Mouse (Mus musculus) layer of hippocampus, adult 11-12 months (tissue): ENCODE measurements around the gene Mrs2.
"Not testable (repeated sequence)": the region's sequence is repeated elsewhere in the genome, so short reads cannot be mapped to it uniquely, and the experiment has no call there.

Experiments used
- DNase-seq: peaks from one replicate; pipeline ENCODE4 v3.0.0; 2022; ENCODE audit warnings: low spot score

The Mrs2 gene

DNA sequence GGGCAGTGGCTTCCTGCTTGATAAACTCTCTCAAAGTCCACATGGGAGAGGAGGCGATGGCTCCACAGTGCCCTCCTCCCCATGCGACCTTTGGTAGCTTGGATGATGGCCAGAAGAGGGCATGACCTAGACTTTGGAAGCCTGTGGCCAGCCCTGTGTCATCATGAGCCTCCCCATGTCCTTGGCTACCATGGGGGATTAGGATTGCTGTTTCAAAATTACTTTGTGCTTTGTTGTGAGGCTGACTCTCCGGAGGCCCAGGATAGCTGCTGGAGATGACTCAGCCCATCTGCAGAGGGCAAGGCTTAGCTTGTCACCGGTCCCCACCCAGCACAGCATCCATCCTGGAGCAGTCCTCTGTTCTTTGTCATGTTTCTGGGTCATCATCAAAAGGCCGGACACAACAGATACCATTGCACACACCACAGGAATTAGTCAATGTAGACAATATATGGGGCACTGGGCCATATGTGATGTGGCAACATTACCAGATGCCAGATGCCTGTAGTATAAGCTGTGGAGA lies 42.3 kb downstream of the Mrs2 start:
- no peak for DNase-seq

DNA sequence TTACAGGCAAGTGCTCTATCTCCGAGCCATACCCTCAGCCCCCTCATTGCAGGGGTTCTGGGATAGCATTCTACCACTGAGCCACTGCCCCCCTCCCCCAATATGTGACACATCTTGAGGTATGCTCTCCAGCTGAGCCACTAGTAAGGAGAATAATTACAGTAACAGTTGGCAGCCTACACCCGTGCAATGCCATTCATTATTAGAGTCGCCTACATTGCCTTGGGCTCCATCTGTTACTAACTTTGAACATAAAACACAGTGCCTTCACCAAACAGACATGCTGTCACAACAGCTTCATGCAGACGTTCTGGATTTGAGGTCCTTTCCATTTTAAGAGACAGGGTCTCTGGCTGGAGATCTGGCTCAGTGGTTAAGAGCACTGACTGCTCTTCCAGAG lies 43.8 kb downstream of the Mrs2 start:
- DNase-seq, result peak; percentile 57

DNA sequence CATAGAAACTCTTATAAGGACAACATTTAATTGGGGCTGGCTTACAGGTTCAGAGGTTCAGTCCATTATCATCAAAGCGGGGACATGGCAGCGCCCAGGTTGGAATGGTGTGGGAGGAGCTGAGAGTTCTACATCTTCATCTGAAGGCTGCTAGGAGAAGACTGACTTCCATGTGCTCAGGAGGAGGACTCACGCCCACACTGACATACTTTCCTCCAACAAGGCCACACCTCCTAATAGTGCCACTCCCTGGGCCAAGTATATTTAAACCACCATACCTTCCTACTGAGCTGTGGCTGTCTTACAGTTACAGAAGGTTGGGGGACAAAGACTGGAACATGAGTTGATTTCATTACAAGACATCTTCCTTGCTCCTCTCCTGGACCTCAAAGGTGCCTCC lies 48.4 kb downstream of the Mrs2 start:
- not testable (repeated sequence) for DNase-seq

DNA sequence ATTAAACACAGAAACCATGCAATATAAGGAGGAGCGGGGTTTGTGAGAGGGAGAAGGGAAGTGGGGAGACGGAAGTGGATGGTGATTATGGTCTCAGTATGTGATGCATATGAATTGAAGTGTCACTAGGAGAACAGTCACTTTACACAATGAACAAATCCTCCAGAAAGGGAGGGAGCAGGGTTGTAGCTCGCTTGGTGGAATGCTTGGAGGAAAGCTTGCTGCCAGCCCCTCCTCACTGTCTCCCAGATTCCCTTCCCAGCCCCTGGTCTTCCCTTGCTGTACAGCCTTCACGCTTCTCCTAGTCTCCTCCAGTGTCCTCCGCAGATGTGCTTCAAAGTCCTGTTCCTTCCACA lies 54.4 kb downstream of the Mrs2 start:
- DNase-seq, result no peak

DNA sequence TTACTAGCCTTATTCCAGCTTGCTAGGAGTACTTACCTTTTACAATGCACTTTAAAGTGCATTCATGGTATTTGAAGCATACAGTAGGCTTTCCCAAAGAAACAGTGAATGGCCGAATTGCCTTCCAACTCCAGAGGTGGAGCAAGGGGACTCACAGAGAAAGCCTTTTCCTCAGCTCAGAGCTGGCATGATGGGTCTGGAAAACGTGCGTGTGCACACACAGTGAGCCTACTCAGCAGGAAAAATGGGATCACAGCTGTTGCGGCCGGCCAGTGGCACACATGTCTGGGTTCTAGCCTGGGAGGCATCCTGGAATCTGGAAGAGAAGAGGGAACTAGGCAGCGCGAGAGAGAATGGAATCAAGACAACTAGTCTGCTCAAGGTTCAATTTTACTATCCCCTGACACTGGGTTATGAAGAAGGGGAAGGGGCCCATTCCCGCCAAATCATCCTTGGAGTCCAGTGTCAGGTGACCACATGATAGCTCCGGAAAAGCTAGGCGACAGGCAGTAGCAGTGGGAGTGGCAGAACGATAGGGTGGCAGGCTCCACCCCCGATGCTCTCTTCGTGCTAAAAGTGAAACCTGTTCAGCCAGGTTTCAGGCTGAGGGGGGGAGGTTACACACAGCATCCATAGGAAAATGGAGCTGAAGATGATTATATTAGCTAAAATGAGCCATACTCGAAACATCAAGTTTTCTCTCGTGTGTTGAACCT lies 54.9 kb downstream of the Mrs2 start:
- DNase-seq, result no peak

DNA sequence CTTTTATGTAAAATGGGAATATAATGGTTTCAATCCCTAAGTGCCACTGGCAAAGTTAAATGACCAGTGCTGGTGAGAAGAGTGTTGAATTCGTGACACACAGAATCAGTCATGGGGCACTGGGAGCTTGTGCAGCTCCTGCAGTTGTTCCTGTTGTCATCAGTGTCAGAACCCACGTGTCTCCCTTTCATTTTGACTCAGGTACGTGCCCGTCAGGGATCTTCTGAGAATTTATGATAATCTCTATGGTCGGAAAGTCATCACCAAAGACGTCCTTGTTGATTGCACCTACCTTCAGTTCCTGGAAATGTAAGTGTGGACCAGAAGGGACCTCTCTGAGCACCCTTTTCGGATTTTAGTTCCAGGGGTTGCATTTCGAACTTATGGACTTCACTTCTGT lies 58.1 kb downstream of the Mrs2 start:
- no peak for DNase-seq

DNA sequence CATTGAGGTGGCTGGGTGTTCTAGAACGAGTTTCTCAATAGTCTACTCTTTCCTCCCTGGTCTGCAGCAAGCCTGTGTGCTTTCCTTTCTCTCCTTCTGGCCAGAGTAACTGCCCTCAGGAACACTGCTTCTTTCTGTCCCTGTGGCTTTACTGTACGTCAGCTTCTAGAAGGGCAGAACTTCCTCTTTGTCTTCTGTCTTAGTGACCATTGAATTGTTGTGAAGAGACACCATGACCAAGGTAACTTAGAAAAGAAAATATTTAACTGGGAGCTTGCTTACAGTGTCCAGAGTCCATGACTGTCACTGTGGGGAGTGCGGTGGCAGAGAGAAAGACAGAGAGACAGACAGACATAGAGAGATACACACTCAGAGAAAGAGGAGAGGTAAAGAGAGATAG lies 60.1 kb downstream of the Mrs2 start:
- DNase-seq, result no peak

DNA sequence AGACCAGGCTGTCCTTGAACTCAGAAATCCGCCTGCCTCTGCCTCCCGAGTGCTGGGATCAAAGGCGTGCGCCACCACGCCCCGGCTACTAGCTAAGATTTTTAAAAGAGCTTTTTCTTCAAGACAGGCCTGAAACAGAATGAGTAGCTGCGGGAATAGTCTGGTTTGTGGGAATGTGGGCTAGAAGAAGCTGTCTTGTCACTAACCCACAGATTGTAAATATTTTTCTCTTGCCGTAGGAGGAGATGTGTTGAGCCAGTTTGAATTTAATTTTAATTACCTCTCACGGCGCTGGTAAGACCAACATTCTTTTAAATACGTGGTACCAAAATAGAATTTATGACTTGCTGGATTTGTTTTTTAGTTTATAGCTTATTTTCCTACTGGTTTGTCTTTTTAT lies 61.5 kb downstream of the Mrs2 start:
- DNase-seq, result no peak

DNA sequence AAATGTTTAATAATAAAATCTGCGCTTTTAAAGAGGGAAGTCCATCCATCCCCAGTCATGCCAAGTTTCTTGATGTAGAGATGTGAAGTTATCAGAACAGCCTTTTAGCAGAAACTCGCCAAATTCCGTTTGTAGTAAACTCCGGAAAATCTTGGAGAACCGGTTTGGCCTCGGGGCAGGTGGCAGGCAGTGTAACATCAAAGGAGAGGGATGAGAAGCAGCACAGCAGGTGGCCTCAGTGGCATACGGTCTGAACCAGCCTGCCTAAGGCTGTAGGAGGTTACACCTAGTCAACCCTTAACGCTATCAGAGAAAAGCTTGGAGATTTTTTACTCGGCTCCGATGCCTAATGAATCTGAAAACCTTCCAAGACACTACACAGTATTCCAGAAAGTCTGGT lies 64.7 kb downstream of the Mrs2 start:
- no peak for DNase-seq

DNA sequence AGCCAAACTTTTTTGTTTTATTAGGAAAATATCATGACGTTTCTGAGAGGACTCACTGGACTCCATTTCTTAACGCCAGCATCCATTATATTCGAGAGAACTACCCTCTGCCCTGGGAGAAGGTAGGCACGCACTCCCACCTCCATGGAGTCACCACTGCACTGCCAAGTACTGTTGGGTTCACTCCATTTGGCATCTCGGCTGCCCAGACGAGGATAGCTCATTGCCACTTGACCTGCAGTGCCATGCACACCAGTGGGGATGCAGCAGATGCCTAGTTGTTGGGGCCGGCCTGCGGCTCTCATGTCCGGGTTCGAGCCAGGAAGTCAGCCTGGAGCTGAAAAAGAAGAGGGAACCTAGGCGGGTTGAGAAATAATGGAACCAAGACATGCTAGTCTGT lies 65.1 kb downstream of the Mrs2 start:
- no peak for DNase-seq

DNA sequence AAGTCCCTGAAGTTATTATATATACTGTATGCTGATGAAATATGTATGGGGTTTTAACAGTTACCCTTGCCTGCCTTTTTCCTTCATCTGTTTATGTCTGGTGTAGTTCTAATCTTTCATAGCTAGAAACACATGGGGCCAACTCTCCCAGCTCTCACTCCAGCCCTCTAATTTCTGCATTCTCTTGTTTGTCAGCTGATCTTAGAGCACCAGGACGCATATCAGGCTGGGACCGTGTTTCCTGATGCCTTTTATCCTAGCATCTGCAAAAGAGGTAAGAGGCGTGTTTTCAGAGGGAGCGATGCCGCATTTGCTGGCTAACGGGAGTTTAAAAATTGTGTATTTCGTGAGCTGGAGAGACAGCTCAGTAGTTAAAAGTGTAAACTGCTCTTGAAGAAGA lies 67.5 kb downstream of the Mrs2 start:
- DNase-seq, result no peak

DNA sequence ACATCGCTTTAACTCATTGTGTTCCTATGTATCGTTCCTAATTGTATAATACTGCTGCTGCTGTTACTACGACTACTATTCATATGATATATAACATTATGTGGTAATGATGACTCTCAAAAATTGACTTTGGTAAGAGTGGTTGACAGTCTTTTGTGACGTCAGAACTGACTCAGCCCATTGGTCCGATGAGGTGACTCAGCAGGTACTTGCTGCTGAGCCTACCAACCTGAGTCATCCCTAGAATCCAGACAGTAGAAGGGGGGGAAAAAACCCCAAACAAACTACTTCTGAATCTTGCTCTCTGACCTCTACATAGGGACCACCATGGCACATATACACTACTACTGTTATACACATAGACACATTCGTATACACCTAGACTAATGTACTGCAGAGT lies 71.3 kb downstream of the Mrs2 start:
- no peak for DNase-seq

DNA sequence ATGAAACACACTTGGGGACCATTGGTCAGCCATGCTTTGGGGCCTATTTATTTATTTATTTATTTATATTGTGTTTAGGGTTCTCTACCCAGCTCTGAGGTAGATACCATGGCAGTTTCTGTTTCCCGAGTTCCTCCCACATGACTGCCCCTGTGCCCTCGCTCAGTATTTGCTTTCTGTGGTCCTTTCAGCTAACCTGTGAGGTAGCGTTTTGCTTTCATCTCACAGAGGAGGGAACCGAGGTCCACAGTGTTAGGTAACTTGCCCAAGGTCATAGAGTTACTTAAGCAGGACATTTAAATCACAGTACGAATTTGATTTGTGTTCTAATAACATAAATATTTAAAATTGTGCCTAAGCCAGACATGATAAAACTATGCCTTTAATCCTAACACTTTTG lies 73.0 kb downstream of the Mrs2 start:
- DNase-seq, result no peak

DNA sequence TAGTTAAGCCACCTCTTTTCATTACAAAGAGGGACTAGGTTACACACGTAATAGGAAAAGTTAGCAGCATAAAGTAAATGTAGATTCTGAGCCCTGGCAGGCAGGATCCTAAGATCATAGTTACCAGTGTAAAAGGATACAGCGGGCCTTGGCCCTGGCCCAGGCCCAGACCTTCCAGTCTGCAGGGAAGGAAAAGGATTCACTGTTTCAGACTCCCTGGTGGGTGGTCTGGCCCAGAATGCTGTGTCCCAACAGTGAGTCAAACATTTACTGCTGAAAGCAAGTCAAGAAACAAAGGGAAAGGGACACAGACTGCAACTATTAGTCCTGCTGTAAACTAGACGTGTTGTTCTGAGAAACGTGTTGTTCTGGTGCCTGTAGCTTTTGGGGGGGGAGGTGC lies 74.6 kb downstream of the Mrs2 start:
- peak; percentile 23 for DNase-seq

DNA sequence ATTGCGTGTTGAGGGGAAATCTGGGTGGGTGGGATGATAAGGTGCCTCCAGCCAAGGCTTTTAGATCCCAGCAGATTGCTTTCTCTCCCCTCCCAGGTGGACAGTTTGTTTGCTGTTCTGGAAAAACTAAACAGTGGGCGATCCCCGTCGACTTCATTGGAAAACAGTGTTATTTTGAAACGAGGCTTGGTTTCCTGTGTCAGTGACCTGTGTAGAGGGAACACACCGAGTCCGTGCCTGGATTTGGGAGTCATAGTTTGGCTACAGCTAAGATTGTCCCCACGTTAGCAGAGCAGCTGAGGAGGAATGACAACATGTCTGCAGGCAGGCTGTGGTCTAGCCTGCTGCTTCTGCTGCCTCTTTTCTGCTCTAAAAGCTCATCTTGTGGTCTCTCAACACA lies 76.9 kb downstream of the Mrs2 start:
- no peak for DNase-seq

DNA sequence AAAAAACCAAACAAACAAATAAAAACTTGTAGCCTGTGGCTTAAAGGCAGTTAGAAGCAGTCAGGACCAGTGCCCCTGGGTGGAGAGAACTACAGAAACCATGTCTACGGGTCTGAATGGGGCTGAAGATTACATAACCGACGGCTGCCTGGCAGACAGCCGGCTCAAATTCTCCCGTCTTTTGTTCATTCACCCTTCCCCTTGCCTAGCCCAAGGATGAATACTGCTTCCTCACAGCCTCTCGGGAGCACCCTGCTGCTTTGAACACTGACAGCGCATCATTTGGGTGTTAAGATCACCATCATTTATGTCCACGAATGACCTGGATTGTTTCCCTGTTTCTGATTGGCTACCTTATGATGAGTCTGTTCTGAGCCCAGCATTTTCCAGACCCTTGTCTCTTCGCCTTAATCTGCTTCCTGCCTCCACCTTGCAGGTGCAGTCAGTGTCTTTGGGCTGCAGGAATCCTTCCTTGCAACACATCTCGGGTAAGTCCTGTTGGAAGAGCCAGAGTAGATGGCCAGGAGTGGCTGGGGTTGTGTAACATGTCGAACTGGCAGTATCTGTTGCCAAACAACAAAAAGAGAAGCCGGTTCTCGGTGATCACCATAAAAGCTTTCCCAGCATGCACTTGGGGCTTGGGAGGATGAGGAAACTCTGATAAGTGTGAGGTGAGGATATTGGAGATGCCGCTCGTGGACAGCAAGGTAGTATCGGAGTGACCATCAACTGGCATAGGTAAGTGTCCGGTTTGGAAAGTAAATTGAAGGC lies 77.5 kb downstream of the Mrs2 start, which contains the start of gene Gpld1:
Gene Gpld1, plus strand, starts transcription at position 641 of the 771 bp plus-strand sequence.
- DNase-seq, result peak; percentile 46

DNA sequence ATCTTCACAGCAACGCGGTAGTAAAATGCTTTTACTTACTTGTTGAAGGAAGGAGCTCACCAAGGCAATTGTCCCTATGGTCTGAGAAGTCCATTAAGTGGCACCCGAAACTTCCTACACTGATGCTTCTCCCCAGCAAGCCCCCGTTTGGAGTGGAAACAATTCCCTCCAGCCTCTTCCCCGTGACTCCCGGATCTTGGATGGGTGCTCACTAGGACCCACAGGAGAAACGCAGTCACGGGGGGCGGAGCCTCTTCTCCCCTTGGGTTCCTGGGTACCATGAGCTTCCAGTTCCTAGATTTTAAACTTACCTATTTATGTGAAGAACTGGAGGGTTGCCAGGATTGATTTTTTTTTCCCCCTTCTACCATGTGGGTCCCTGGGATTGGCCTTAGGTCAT lies 80.7 kb downstream of the Mrs2 start:
- DNase-seq, result no peak

DNA sequence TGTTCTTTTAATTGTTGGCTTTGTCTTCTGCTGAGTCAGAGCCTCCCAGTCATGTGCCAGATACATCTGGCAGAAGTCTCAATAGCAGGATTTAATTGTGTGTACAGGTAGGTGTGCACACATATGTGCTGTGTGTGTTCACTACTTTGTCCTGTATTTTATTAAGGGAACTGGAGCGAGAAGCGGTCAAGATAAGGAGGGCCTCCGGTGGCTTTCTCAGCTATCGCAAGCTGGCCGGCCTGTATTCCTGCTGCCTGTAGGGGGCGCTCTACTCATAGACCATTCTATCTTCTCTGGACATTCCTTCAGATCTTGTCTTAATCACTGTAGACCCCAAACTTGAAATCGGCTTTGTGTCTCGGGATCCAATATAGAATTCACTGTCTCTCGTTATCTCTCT lies 81.5 kb downstream of the Mrs2 start:
- DNase-seq, result peak; percentile 84

DNA sequence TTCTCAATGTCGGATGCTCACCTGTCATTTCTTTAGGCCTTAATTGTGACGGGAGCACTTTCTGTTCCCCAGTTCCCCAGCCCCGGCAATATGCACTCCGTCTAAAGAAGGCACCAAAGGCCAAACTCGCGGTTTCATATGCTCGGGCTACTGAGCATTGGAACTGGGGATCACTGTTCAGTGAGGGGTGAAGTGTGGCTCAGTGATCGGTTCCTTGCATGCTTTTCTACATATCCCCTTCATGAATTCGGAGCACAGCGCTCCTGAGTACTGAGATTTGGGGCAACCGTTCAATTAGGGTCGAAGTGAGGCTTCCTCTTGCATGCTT lies 82.4 kb downstream of the Mrs2 start:
- no peak for DNase-seq
